Mouse (Mus musculus): ENCODE data around the gene Gm648. TPM values are rescaled to one million over a fixed set of nuclear protein-coding genes. Genes with fewer than 3 reads are reported as not detected.
A peak's percentile ranks its signal among the peaks of the same experiment; 100 is the strongest.

Gm648 gene
- polyA plus RNA-seq (2012; fragmentation: generic; extraction: Trizol) = 0.07 TPM
- long read RNA-seq, experiment 1 = 0 reads
- long read RNA-seq, experiment 2 = 0 reads

DNA sequence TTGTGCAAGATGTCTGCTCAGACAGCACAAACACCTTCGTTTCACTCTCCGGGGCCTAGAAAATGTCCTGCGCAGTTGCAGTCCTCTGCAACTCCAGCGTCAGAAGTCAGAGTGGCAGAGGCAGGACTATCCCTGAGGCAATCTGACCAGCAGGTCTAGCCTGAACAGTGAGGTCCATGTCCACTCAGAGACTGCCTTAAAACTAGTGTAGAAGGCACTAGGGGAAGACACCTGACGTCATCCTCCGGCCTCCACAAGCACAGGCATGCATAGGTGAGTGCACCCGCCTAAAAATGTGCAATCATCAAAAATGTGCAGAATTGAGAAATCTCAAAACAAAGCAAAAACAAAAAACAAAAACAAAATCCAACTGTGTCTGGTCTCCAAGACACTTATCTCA is at the start of gene Gm648:
TSS of gene Gm648 (minus strand) at position 101 of the 400 bp plus-strand sequence.
- TF ChIP-seq FOSL1 (IDR thresholded peaks at IDR 0.05; ENCODE audit: insufficient read depth, low read length, poor library complexity, severe bottlenecking) (no peak), MYOG (IDR thresholded peaks at IDR 0.05; ENCODE audit: control insufficient read depth, extremely low read depth, insufficient read length) (no peak), CTCF (IDR thresholded peaks at IDR 0.05; ENCODE audit: control insufficient read depth, insufficient read depth, insufficient read length) (no peak), MYOD1 (IDR thresholded peaks at IDR 0.05; ENCODE audit: control insufficient read depth, insufficient read length, low read depth) (no peak), USF1 (IDR thresholded peaks at IDR 0.05; ENCODE audit: low read depth) (no peak), CEBPB (IDR thresholded peaks at IDR 0.05; ENCODE audit: low read depth) (no peak), MAX (IDR thresholded peaks at IDR 0.05) (no peak)
- Histone ChIP-seq H3K4me3 (ENCODE audit: insufficient read depth, poor library complexity, severe bottlenecking) (no peak within 1 kb of the TSS), H3ac (ENCODE audit: control insufficient read depth, insufficient read length, low read depth) (no peak within 1 kb of the TSS), H3K36me3 (ENCODE audit: control insufficient read depth, insufficient read depth) (no peaks in the 10 kb centered on the region), H3K79me3 (ENCODE audit: low read depth) (no peaks in the 10 kb centered on the region), H3K79me2 (ENCODE audit: control insufficient read depth, insufficient read depth) (no peaks in the 10 kb centered on the region), H3K27me3 (ENCODE audit: control insufficient read depth, insufficient read depth, insufficient read length) (no peaks in the 10 kb centered on the region)

DNA sequence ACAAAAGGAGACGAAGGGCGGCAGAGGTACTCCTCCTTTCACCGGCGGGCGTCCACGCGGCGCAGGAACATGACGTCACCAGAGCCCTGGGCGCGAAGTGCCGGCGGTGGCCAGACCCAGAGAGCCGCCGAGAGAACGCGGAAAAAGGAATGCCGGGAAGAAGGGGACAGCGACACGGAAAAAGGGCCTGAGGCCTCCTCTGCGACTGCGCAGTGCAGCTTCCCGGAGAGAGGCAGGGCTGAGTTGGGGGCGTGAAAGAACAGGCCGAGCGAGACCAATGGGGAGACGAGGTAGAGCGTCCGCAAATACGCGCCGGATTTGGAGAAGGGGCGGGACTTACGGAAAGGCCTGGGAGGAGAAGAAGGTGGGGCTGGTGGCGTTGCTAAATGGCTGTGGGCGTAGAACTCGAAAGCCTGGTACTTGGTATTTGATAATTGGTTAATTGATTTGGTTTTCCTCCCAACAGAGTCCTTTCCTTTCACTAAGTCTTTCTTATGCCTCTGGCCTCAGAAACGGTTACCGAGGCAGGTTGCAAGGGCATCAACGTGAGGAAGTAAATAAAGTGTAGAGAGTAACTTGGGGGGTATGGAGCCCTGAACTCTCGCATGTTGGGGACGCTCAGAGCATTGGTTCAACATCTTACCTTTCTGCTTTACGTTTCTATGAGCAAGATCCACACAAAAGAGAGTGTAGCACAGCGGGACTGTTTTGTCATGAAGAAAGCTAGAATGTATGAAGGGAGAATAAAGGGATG is 48.7 kb upstream of the Gm648 start, which contains the start of gene Mmgt1:
TSS of gene Mmgt1 (minus strand) at position 183 of the 754 bp plus-strand sequence.
- peaks cover 6% of the 10 kb centered on the region for H3K36me3 ChIP-seq (ENCODE audit: control insufficient read depth, insufficient read depth)
- TF ChIP-seq USF1 (IDR thresholded peaks at IDR 0.05; ENCODE audit: low read depth) (no peak), MAX (IDR thresholded peaks at IDR 0.05) (peak; percentile 42)
- H3K4me3 ChIP-seq (ENCODE audit: insufficient read depth, poor library complexity, severe bottlenecking) = peak within 1 kb of the TSS; percentile 59
- no peaks in the 10 kb centered on the region for H3K27me3 ChIP-seq (ENCODE audit: control insufficient read depth, insufficient read depth, insufficient read length)
- H3K79me3 ChIP-seq (ENCODE audit: low read depth) = peaks cover 27% of the 10 kb centered on the region
- peaks cover 46% of the 10 kb centered on the region for H3K79me2 ChIP-seq (ENCODE audit: control insufficient read depth, insufficient read depth)
- peak within 1 kb of the TSS; percentile 77 for H3ac ChIP-seq (ENCODE audit: control insufficient read depth, insufficient read length, low read depth)

DNA sequence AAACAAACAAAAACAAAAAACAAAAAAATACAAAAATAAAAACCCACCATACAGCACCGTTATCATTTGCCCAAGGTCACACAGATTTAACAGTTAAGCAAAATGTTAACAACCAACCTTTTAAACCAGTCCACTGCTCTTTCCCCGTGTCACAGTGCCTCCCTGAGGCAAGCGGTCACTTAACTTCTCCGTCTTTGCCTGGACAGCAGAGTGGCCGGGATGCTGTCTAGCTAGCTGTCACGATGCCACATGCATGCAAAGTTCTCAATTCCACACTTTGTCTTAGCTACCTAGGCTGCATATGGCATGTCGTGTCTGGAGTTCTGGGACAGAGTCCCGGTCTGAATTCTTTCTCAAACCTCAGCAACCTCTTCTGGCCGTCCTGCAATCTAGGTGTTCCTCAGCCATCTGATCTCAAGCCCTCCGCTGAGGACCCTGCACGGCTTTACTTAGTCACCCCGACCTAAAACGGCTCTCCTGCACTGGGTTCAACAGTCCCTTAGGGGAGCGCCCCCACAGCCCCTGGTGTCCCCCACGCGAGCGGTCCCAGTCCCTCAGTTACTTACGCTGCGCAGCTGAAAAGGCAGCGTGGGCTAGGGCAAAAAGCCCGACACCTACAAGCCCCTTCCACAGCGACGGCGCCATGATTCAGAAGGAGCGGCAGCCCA is 47.9 kb upstream of the Gm648 start:
- Histone ChIP-seq H3K79me2 (ENCODE audit: control insufficient read depth, insufficient read depth) (peaks cover 52% of the 10 kb centered on the region), H3K4me3 (ENCODE audit: insufficient read depth, poor library complexity, severe bottlenecking) (peak overlapping the region; percentile 59), H3K27me3 (ENCODE audit: control insufficient read depth, insufficient read depth, insufficient read length) (no peaks in the 10 kb centered on the region), H3K36me3 (ENCODE audit: control insufficient read depth, insufficient read depth) (peaks cover 10% of the 10 kb centered on the region), H3K79me3 (ENCODE audit: low read depth) (peaks cover 31% of the 10 kb centered on the region), H3ac (ENCODE audit: control insufficient read depth, insufficient read length, low read depth) (peak overlapping the region; percentile 77)
- TF ChIP-seq MAX (IDR thresholded peaks at IDR 0.05) (peak; percentile 25), USF1 (IDR thresholded peaks at IDR 0.05; ENCODE audit: low read depth) (no peak), CEBPB (IDR thresholded peaks at IDR 0.05; ENCODE audit: low read depth) (no peak), MYOD1 (IDR thresholded peaks at IDR 0.05; ENCODE audit: control insufficient read depth, insufficient read length, low read depth) (no peak), FOSL1 (IDR thresholded peaks at IDR 0.05; ENCODE audit: insufficient read depth, low read length, poor library complexity, severe bottlenecking) (no peak), CTCF (IDR thresholded peaks at IDR 0.05; ENCODE audit: control insufficient read depth, insufficient read depth, insufficient read length) (no peak), MYOG (IDR thresholded peaks at IDR 0.05; ENCODE audit: control insufficient read depth, extremely low read depth, insufficient read length) (no peak)

GRCm38 (mm10) chrX:56578200-56578599 is 28.8 kb upstream of the Gm648 start:
- Histone ChIP-seq H3K79me3 (ENCODE audit: low read depth) (no peaks in the 10 kb centered on the region), H3K36me3 (ENCODE audit: control insufficient read depth, insufficient read depth) (no peaks in the 10 kb centered on the region), H3K4me3 (ENCODE audit: insufficient read depth, poor library complexity, severe bottlenecking) (no peak overlapping the region), H3ac (ENCODE audit: control insufficient read depth, insufficient read length, low read depth) (no peak overlapping the region), H3K79me2 (ENCODE audit: control insufficient read depth, insufficient read depth) (no peaks in the 10 kb centered on the region), H3K27me3 (ENCODE audit: control insufficient read depth, insufficient read depth, insufficient read length) (no peaks in the 10 kb centered on the region)
- TF ChIP-seq FOSL1 (IDR thresholded peaks at IDR 0.05; ENCODE audit: insufficient read depth, low read length, poor library complexity, severe bottlenecking) (no peak), MYOD1 (IDR thresholded peaks at IDR 0.05; ENCODE audit: control insufficient read depth, insufficient read length, low read depth) (no peak), MYOG (IDR thresholded peaks at IDR 0.05; ENCODE audit: control insufficient read depth, extremely low read depth, insufficient read length) (no peak), CTCF (IDR thresholded peaks at IDR 0.05; ENCODE audit: control insufficient read depth, insufficient read depth, insufficient read length) (no peak), USF1 (IDR thresholded peaks at IDR 0.05; ENCODE audit: low read depth) (no peak), CEBPB (IDR thresholded peaks at IDR 0.05; ENCODE audit: low read depth) (no peak), MAX (IDR thresholded peaks at IDR 0.05) (no peak)

- Histone ChIP-seq H3K4me3 (ENCODE audit: insufficient read depth, poor library complexity, severe bottlenecking) (no peak overlapping the region), H3ac (ENCODE audit: control insufficient read depth, insufficient read length, low read depth) (no peak overlapping the region), H3K36me3 (ENCODE audit: control insufficient read depth, insufficient read depth) (no peaks in the 10 kb centered on the region), H3K79me2 (ENCODE audit: control insufficient read depth, insufficient read depth) (no peaks in the 10 kb centered on the region), H3K79me3 (ENCODE audit: low read depth) (no peaks in the 10 kb centered on the region), H3K27me3 (ENCODE audit: control insufficient read depth, insufficient read depth, insufficient read length) (no peaks in the 10 kb centered on the region)
- TF ChIP-seq MYOD1 (IDR thresholded peaks at IDR 0.05; ENCODE audit: control insufficient read depth, insufficient read length, low read depth) = no peak
- no peak for TF ChIP-seq MAX (IDR thresholded peaks at IDR 0.05)
- TF ChIP-seq FOSL1 (IDR thresholded peaks at IDR 0.05; ENCODE audit: insufficient read depth, low read length, poor library complexity, severe bottlenecking) = no peak
- no peak for TF ChIP-seq CTCF (IDR thresholded peaks at IDR 0.05; ENCODE audit: control insufficient read depth, insufficient read depth, insufficient read length)
- TF ChIP-seq CEBPB (IDR thresholded peaks at IDR 0.05; ENCODE audit: low read depth) = no peak
- no peak for TF ChIP-seq USF1 (IDR thresholded peaks at IDR 0.05; ENCODE audit: low read depth)
- TF ChIP-seq MYOG (IDR thresholded peaks at IDR 0.05; ENCODE audit: control insufficient read depth, extremely low read depth, insufficient read length) = no peak
Observed at GRCm38 (mm10) chrX:56572465-56572864, 23.1 kb upstream of the Gm648 start.

Data from C2C12 (cell line).